Comparison of ENCODE assay signal across 13 mouse cellular contexts in the genomic region with DNA sequence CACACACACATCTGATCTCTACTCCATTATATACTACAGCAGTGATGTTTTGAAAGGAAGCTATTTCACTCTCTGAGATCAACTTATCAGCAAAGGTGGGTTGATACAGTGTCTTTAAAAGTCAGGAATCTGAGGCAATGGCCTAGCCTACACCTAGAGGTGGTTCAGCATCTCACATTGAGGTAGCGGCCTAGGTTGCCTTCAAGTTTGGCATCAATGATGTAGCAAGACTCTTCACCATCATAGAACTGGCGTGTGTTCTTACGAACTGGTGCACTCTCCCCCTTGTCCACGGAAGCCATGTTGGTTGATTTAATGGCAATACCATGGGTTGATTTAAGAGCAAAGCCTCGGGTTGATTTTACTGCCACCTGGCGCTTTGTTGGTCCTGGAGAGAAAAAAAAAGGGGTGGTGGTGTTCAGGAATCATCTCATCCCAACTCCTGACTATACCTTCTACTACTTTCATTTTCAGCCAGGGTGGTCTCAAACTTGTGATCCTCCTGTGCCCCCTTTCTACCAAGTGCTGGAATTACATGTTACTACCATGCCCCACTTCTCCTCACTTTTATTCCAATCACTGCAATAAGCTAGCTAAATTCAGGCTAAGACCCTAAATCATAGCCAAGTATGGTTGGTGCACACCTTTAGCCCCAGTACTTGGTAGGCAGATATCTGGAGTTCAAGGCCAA. TPM values are rescaled to one million over a fixed set of nuclear protein-coding genes. Genes with fewer than 3 reads are reported as not detected.
A peak's percentile ranks its signal among the peaks of the same experiment; 100 is the strongest.
DNase-seq lines count a peak whose midpoint lies in the region; ATAC-seq and TF ChIP-seq lines count a peak whose summit lies in the region.
"Had no signal": no experiment of that assay in that cellular context is flagged by ENCODE, and none has a peak within 500 bp of the region (broad histone marks: within the 10 kb centered on the region; RNA-seq: fewer than 3 reads in every experiment).

No protein-coding gene starts in this region.

- no peak overlapping the region for H3K4me3 ChIP-seq in hindbrain, embryonic 14.5 days (replicated peaks; ENCODE audit: low read length)
- no peak overlapping the region for H3K4me3 ChIP-seq in hindbrain, embryonic 13.5 days
- H3K4me3 ChIP-seq in lung, adult 2 months (replicated peaks; ENCODE audit: extremely low read depth, low read depth, low read length) = no peak overlapping the region

- H3K9ac ChIP-seq in hindbrain, embryonic 14.5 days = no peak overlapping the region
- no peak overlapping the region for H3K9ac ChIP-seq in hindbrain, embryonic 13.5 days

- 93% methylated on average over 6 of the region's 6 CpGs for WGBS in hindbrain, embryonic 14.5 days
- 95% methylated on average over 6 of the region's 6 CpGs for WGBS in hindbrain, embryonic 13.5 days
- WGBS in lung, adult 2 months = 86% methylated on average over 6 of the region's 6 CpGs

- peak; percentile 20 for DNase-seq in hindbrain, embryonic 14.5 days (ENCODE audit: low spot score)
- DNase-seq in lung, postnatal 10 days = peak; percentile 12
- DNase-seq in lung, adult 2 months = no peak
- peak; percentile 9 for DNase-seq in brain, embryonic 14.5 days (ENCODE audit: low read depth)
- no peak for DNase-seq in spleen, postnatal 36 days (ENCODE audit: low spot score in 2 of 2)
- no peak for DNase-seq in ovary, adult 18-20 months (ENCODE audit: low spot score)
- DNase-seq: adrenal gland, adult 8-10 months; cerebellum, postnatal 10 days; gastrocnemius, postnatal 36 days; kidney, postnatal 25 days; layer of hippocampus, postnatal 36 days; spleen, adult 18-20 months had no signal

- no peak for TF ChIP-seq CTCF in lung, adult 2 months (IDR thresholded peaks at IDR 0.05; ENCODE audit: insufficient read depth, low read length)
- TF ChIP-seq CTCF in brain, embryonic 14.5 days (IDR thresholded peaks at IDR 0.05; ENCODE audit: borderline replicate concordance, extremely low read depth, insufficient read depth, insufficient read length) = 0 out of 2 replicates have a peak, but pooled peaks have one; percentile 15

- H3K27ac ChIP-seq in hindbrain, embryonic 14.5 days = no peak overlapping the region
- H3K27ac ChIP-seq in hindbrain, embryonic 13.5 days = no peak overlapping the region

- TF ChIP-seq POLR2A in lung, adult 2 months (IDR thresholded peaks at IDR 0.05; ENCODE audit: borderline replicate concordance, extremely low read depth, low read depth, low read length) = no peak
- no peak for TF ChIP-seq POLR2A in brain, embryonic 14.5 days (IDR thresholded peaks at IDR 0.05; ENCODE audit: borderline replicate concordance, extremely low read depth, insufficient read depth, insufficient read length, poor library complexity, severe bottlenecking)

- H3K4me1 ChIP-seq in hindbrain, embryonic 14.5 days (replicated peaks; ENCODE audit: control insufficient read depth, insufficient read depth, low read length) = no peaks in the 10 kb centered on the region
- no peaks in the 10 kb centered on the region for H3K4me1 ChIP-seq in hindbrain, embryonic 13.5 days (replicated peaks)
- no peaks in the 10 kb centered on the region; the same call in 1 of the 2 replicates for H3K4me1 ChIP-seq in lung, adult 2 months (ENCODE audit: control insufficient read depth, insufficient read depth, low read length)

- ATAC-seq in hindbrain, embryonic 14.5 days (ENCODE audit: low FRiP score) = no peak
- no peak for ATAC-seq in hindbrain, embryonic 13.5 days (ENCODE audit: low FRiP score)

- no peaks in the 10 kb centered on the region for H3K9me3 ChIP-seq in hindbrain, embryonic 14.5 days (ENCODE audit: control insufficient read depth, low read length)
- no peaks in the 10 kb centered on the region for H3K9me3 ChIP-seq in hindbrain, embryonic 13.5 days

- H3K4me2 ChIP-seq in hindbrain, embryonic 14.5 days (replicated peaks) = no peak overlapping the region
- H3K4me2 ChIP-seq in hindbrain, embryonic 13.5 days = no peak overlapping the region

- no peaks in the 10 kb centered on the region for H3K27me3 ChIP-seq in hindbrain, embryonic 14.5 days (ENCODE audit: control insufficient read depth, insufficient read depth, low read length)
- no peaks in the 10 kb centered on the region for H3K27me3 ChIP-seq in hindbrain, embryonic 13.5 days

- H3K36me3 ChIP-seq in hindbrain, embryonic 14.5 days (replicated peaks; ENCODE audit: control insufficient read depth, insufficient read depth) = peaks cover 97% of the 10 kb centered on the region
- H3K36me3 ChIP-seq in hindbrain, embryonic 13.5 days = peaks cover 95% of the 10 kb centered on the region

RNA-seq across cellular contexts. Expression of a gene that starts 10.0 kb away (rescaled TPM):
- 81.8 and 88.3 TPM in 2 replicates for polyA plus RNA-seq in hindbrain, embryonic 14.5 days (2014; fragmentation: Nextera tagmentation; extraction: Ambion mirVana)
- polyA plus RNA-seq in hindbrain, embryonic 13.5 days (2015; fragmentation: Nextera tagmentation; extraction: Ambion mirVana) = 91.8 and 93.7 TPM in 2 replicates
- polyA plus RNA-seq in lung, adult 2 months (2012; rRNA removed) = 158 and 181 TPM in 2 replicates
- 89.6 and 100 TPM in 2 replicates for polyA plus RNA-seq in brain, embryonic 14.5 days (2012; rRNA removed)

RNA-seq across cellular contexts. Expression of a gene that starts 17.6 kb away (rescaled TPM):
- 0.24 and 0.52 TPM in 2 replicates for polyA plus RNA-seq in hindbrain, embryonic 14.5 days (2014; fragmentation: Nextera tagmentation; extraction: Ambion mirVana)
- 0.31 and 0.38 TPM in 2 replicates for polyA plus RNA-seq in hindbrain, embryonic 13.5 days (2015; fragmentation: Nextera tagmentation; extraction: Ambion mirVana)
- polyA plus RNA-seq in lung, adult 2 months (2012; rRNA removed) = 4.7 and 16.7 TPM in 2 replicates
- polyA plus RNA-seq in brain, embryonic 14.5 days (2012; rRNA removed) = 1.4 and 1.6 TPM in 2 replicates

RNA-seq across cellular contexts. Expression of a gene that starts 32.4 kb away (rescaled TPM):
- 47.6 and 54.2 TPM in 2 replicates for polyA plus RNA-seq in hindbrain, embryonic 14.5 days (2014; fragmentation: Nextera tagmentation; extraction: Ambion mirVana)
- 45.6 and 46.2 TPM in 2 replicates for polyA plus RNA-seq in hindbrain, embryonic 13.5 days (2015; fragmentation: Nextera tagmentation; extraction: Ambion mirVana)
- 10.7 and 14.7 TPM in 2 replicates for polyA plus RNA-seq in lung, adult 2 months (2012; rRNA removed)
- 60.7 and 60.8 TPM in 2 replicates for polyA plus RNA-seq in brain, embryonic 14.5 days (2012; rRNA removed)

RNA-seq across cellular contexts. Expression of a gene that starts 42.7 kb away (rescaled TPM):
- polyA plus RNA-seq in hindbrain, embryonic 14.5 days (2014; fragmentation: Nextera tagmentation; extraction: Ambion mirVana) = 63.8 and 66.0 TPM in 2 replicates
- 50.3 and 51.8 TPM in 2 replicates for polyA plus RNA-seq in hindbrain, embryonic 13.5 days (2015; fragmentation: Nextera tagmentation; extraction: Ambion mirVana)
- polyA plus RNA-seq in lung, adult 2 months (2012; rRNA removed) = 13.4 and 24.2 TPM in 2 replicates
- 64.6 and 72.9 TPM in 2 replicates for polyA plus RNA-seq in brain, embryonic 14.5 days (2012; rRNA removed)

RNA-seq across cellular contexts. Expression of a gene that starts 43.5 kb away (rescaled TPM):
- 37.8 and 38.9 TPM in 2 replicates for polyA plus RNA-seq in hindbrain, embryonic 14.5 days (2014; fragmentation: Nextera tagmentation; extraction: Ambion mirVana)
- polyA plus RNA-seq in hindbrain, embryonic 13.5 days (2015; fragmentation: Nextera tagmentation; extraction: Ambion mirVana) = 42.2 and 43.0 TPM in 2 replicates
- 89.1 and 95.2 TPM in 2 replicates for polyA plus RNA-seq in lung, adult 2 months (2012; rRNA removed)
- 48.7 and 53.3 TPM in 2 replicates for polyA plus RNA-seq in brain, embryonic 14.5 days (2012; rRNA removed)

Comparison
In these comparisons a context has a peak if more than half of its experiments do, and no peak if none do; other contexts are left out.
1. DNase-seq: peak in hindbrain, embryonic 14.5 days (single experiment), lung, postnatal 10 days (single experiment) and brain, embryonic 14.5 days (single experiment); none in lung, adult 2 months (single experiment), spleen, postnatal 36 days (0 of 2) and ovary, adult 18-20 months (single experiment).